In genomic region chr10:126979636-126980151, GRCm38 (mm10) we compare ENCODE assay signal across 7 mouse cellular contexts. TPM values are rescaled to one million over a fixed set of nuclear protein-coding genes. Genes with fewer than 3 reads are reported as not detected.
DNase-seq lines count a peak whose midpoint lies in the region; ATAC-seq and TF ChIP-seq lines count a peak whose summit lies in the region.

No protein-coding gene starts in this region.

- no peak for ATAC-seq in embryonic facial prominence, embryonic 14.5 days (ENCODE audit: low read depth)
- no peak for ATAC-seq in stomach, embryonic 14.5 days (ENCODE audit: insufficient number of reproducible peaks, insufficient read depth, low FRiP score, low read depth)

- H3K36me3 ChIP-seq in ES-Bruce4 (ENCODE audit: control insufficient read depth, insufficient read depth, low read length, poor library complexity, severe bottlenecking): no peaks in the 10 kb centered on the region
- peaks cover 7% of the 10 kb centered on the region; the same call in 1 of the 2 replicates for H3K36me3 ChIP-seq in embryonic facial prominence, embryonic 14.5 days (ENCODE audit: control insufficient read depth, insufficient read depth, low read length)
- H3K36me3 ChIP-seq in megakaryocyte, embryonic 14.5 days (replicated peaks; ENCODE audit: low read length): peaks cover 42% of the 10 kb centered on the region
- no peaks in the 10 kb centered on the region; the same call in 1 of the 2 replicates for H3K36me3 ChIP-seq in stomach, embryonic 14.5 days (ENCODE audit: control insufficient read depth, insufficient read depth, low read length)

- WGBS in embryonic facial prominence, embryonic 14.5 days: under 1% methylated on average over 17 of the region's 57 CpGs
- WGBS in stomach, embryonic 14.5 days: 1% methylated on average over 45 of the region's 57 CpGs

- H3K9me3 ChIP-seq in ES-Bruce4 (replicated peaks; ENCODE audit: control insufficient read depth, insufficient read depth, low read length, poor library complexity, severe bottlenecking): no peaks in the 10 kb centered on the region
- H3K9me3 ChIP-seq in embryonic facial prominence, embryonic 14.5 days (ENCODE audit: control insufficient read depth, low read length): no peaks in the 10 kb centered on the region
- no peaks in the 10 kb centered on the region for H3K9me3 ChIP-seq in megakaryocyte, embryonic 14.5 days
- H3K9me3 ChIP-seq in stomach, embryonic 14.5 days (ENCODE audit: control insufficient read depth, low read depth, low read length): no peaks in the 10 kb centered on the region

- H3K9ac ChIP-seq in ES-Bruce4 (ENCODE audit: low read depth, poor library complexity, severe bottlenecking): peak overlapping the region; percentile 96
- peak overlapping the region; percentile 98 for H3K9ac ChIP-seq in embryonic facial prominence, embryonic 14.5 days (ENCODE audit: low read depth, low read length)
- H3K9ac ChIP-seq in stomach, embryonic 14.5 days (replicated peaks; ENCODE audit: low read depth, low read length): peak overlapping the region; percentile 98

- TF ChIP-seq EP300 in ES-Bruce4 (IDR thresholded peaks at IDR 0.05; ENCODE audit: insufficient read depth, low read depth, low read length): no peak

- H3K27me3 ChIP-seq in ES-Bruce4 (ENCODE audit: control insufficient read depth, insufficient read depth, low read length, poor library complexity, severe bottlenecking): no peaks in the 10 kb centered on the region
- H3K27me3 ChIP-seq in embryonic facial prominence, embryonic 14.5 days (replicated peaks; ENCODE audit: control insufficient read depth, insufficient read depth, low read length): no peaks in the 10 kb centered on the region
- H3K27me3 ChIP-seq in megakaryocyte, embryonic 14.5 days (replicated peaks): peaks cover 9% of the 10 kb centered on the region
- H3K27me3 ChIP-seq in stomach, embryonic 14.5 days (ENCODE audit: control insufficient read depth, insufficient read depth, low read length): no peaks in the 10 kb centered on the region

- peaks cover 10% of the 10 kb centered on the region for H3K4me1 ChIP-seq in ES-Bruce4 (ENCODE audit: control insufficient read depth, insufficient read depth, low read length)
- peaks cover 47% of the 10 kb centered on the region for H3K4me1 ChIP-seq in embryonic facial prominence, embryonic 14.5 days (ENCODE audit: control insufficient read depth, insufficient read depth, low read length)
- peaks cover 60% of the 10 kb centered on the region for H3K4me1 ChIP-seq in megakaryocyte, embryonic 14.5 days
- H3K4me1 ChIP-seq in stomach, embryonic 14.5 days (ENCODE audit: control insufficient read depth, insufficient read depth, low read length): peaks cover 52% of the 10 kb centered on the region

- H3K4me2 ChIP-seq in embryonic facial prominence, embryonic 14.5 days (ENCODE audit: low read depth, low read length): peak overlapping the region; percentile 91
- peak overlapping the region; percentile 98 for H3K4me2 ChIP-seq in stomach, embryonic 14.5 days (replicated peaks; ENCODE audit: low read depth, low read length)

- TF ChIP-seq CTCF in ES-Bruce4 (IDR thresholded peaks at IDR 0.05; ENCODE audit: low read depth, low read length): no peak

- DNase-seq in adrenal gland, adult 2 months: peak; percentile 77
- DNase-seq in embryonic facial prominence, embryonic 14.5 days (ENCODE audit: low spot score): peak; percentile 38
- DNase-seq in heart, postnatal 4 days: peak; percentile 57
- peak; percentile 54 to 64 for DNase-seq in left cerebral cortex, adult 8-10 months (ENCODE audit: low spot score in 2 of 2)

- peak overlapping the region; percentile 98 for H3K4me3 ChIP-seq in ES-Bruce4 (ENCODE audit: low read depth, low read length)
- peak overlapping the region; percentile 98 for H3K4me3 ChIP-seq in embryonic facial prominence, embryonic 14.5 days (ENCODE audit: low read depth, low read length)
- H3K4me3 ChIP-seq in megakaryocyte, embryonic 14.5 days (replicated peaks): peak overlapping the region; percentile 94
- peak overlapping the region; percentile 98 for H3K4me3 ChIP-seq in stomach, embryonic 14.5 days (ENCODE audit: low read depth, low read length)

- no peak for TF ChIP-seq POLR2A in ES-Bruce4 (IDR thresholded peaks at IDR 0.05; ENCODE audit: insufficient read depth, low read length)

- no peak overlapping the region for H3K27ac ChIP-seq in ES-Bruce4 (ENCODE audit: insufficient read depth, low read length)
- H3K27ac ChIP-seq in embryonic facial prominence, embryonic 14.5 days (replicated peaks; ENCODE audit: low read depth, low read length): peak overlapping the region; percentile 99
- peak overlapping the region; percentile 100 for H3K27ac ChIP-seq in stomach, embryonic 14.5 days (ENCODE audit: low read length)

RNA-seq across cellular contexts. Expression of gene Ctdsp2, which starts 1.2 kb away (rescaled TPM):
- 60.9 and 62.0 TPM in 2 replicates for polyA plus RNA-seq in ES-Bruce4 (2011; ENCODE audit: insufficient read depth, insufficient read length, low read depth, missing spikeins)
- total RNA-seq in adrenal gland, adult 2 months (2021): 100 to 1,000 TPM in 1 of 2 experiments, 10 to 100 TPM in 1; 75.0 to 119 TPM
- 98.8 and 100 TPM in 2 replicates for polyA plus RNA-seq in adrenal gland, adult 2 months (2012; rRNA removed)
- polyA plus RNA-seq in embryonic facial prominence, embryonic 14.5 days (2014; fragmentation: Nextera tagmentation; extraction: Ambion mirVana): 109 and 116 TPM in 2 replicates
- total RNA-seq in heart, postnatal 4 days (2021): 100 to 1,000 TPM; 132 to 136 TPM
- 10 to 100 TPM; 74.8 to 83.4 (median 82.5) TPM for total RNA-seq in left cerebral cortex, adult 8-10 months (2022)
- polyA plus RNA-seq in megakaryocyte, embryonic 14.5 days (2012; ENCODE audit: insufficient read depth, low replicate concordance): 27.8 and 40.9 TPM in 2 replicates
- polyA plus RNA-seq in stomach, embryonic 14.5 days (2014; fragmentation: Nextera tagmentation; extraction: Ambion mirVana): 103 and 107 TPM in 2 replicates

RNA-seq across cellular contexts. Expression of gene Avil, which starts 20.8 kb away (rescaled TPM):
- 0.19 and 0.78 TPM in 2 replicates for polyA plus RNA-seq in ES-Bruce4 (2011; ENCODE audit: insufficient read depth, insufficient read length, low read depth, missing spikeins)
- 1 to 10 TPM; 4.0 to 5.3 TPM for total RNA-seq in adrenal gland, adult 2 months (2021)
- 0.19 and 0.21 TPM in 2 replicates for polyA plus RNA-seq in adrenal gland, adult 2 months (2012; rRNA removed)
- polyA plus RNA-seq in embryonic facial prominence, embryonic 14.5 days (2014; fragmentation: Nextera tagmentation; extraction: Ambion mirVana): 7.8 and 9.0 TPM in 2 replicates
- under 1 TPM; 0.10 to 0.23 TPM for total RNA-seq in heart, postnatal 4 days (2021)
- total RNA-seq in left cerebral cortex, adult 8-10 months (2022): under 1 TPM; 0.13 to 0.21 (median 0.17) TPM
- polyA plus RNA-seq in megakaryocyte, embryonic 14.5 days (2012; ENCODE audit: insufficient read depth, low replicate concordance): 0.70 TPM in 1 of 2 replicates, not detected in the other
- 0.29 and 0.58 TPM in 2 replicates for polyA plus RNA-seq in stomach, embryonic 14.5 days (2014; fragmentation: Nextera tagmentation; extraction: Ambion mirVana)

RNA-seq across cellular contexts. Expression of gene Tsfm, which starts 50.9 kb away (rescaled TPM):
- 40.6 and 47.9 TPM in 2 replicates for polyA plus RNA-seq in ES-Bruce4 (2011; ENCODE audit: insufficient read depth, insufficient read length, low read depth, missing spikeins)
- total RNA-seq in adrenal gland, adult 2 months (2021): 10 to 100 TPM; 42.2 to 67.9 TPM
- polyA plus RNA-seq in adrenal gland, adult 2 months (2012; rRNA removed): 55.0 and 68.9 TPM in 2 replicates
- 61.0 and 61.3 TPM in 2 replicates for polyA plus RNA-seq in embryonic facial prominence, embryonic 14.5 days (2014; fragmentation: Nextera tagmentation; extraction: Ambion mirVana)
- total RNA-seq in heart, postnatal 4 days (2021): 10 to 100 TPM; 65.1 to 68.0 TPM
- 10 to 100 TPM; 22.8 to 36.1 (median 30.0) TPM for total RNA-seq in left cerebral cortex, adult 8-10 months (2022)
- 19.8 and 35.4 TPM in 2 replicates for polyA plus RNA-seq in megakaryocyte, embryonic 14.5 days (2012; ENCODE audit: insufficient read depth, low replicate concordance)
- polyA plus RNA-seq in stomach, embryonic 14.5 days (2014; fragmentation: Nextera tagmentation; extraction: Ambion mirVana): 78.6 and 83.7 TPM in 2 replicates
